Mouse (Mus musculus): Measurements from ENCODE around the gene Lmna.

DNA sequence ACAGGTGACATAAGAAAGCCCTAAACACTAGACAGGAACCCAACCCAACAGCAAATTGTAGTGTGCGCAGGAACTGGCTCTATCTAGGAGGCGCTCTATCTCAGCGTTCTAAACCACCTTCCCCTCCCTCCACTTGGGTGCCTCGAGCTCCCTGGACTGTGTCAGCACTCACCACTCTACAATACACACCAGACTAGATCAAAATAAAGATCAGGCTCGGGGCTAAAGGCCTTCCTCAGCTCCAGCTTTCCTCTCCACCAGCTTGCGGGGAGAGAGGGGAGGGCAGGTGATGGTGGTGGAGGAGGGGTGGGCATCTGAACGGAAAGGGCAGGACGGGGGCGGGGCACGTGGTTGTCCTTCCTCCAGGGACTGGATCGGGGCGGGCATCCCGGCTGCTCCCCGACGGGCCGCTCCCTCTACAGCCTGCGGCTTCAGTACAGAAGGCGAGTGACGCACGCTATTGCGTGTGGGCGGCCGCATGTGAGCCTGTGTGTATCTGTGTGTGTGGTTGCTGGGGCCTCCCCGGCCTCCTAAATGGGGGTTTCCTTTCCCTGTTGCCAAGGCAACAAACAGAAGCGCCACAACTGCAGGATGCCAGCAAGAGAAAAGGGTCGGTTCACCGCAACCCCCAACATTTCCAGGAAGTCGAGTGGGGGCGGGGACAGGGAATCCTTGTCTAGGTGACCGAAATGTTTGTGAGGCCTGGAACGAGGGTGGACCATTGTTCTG, at the start of gene Lmna:
- TF ChIP-seq CTCF (IDR thresholded peaks at IDR 0.05; ENCODE audit: extremely low read depth, insufficient read length, insufficient replicate concordance, low read depth, low read length) (peak; percentile 79; the same call in 1 of the 2 replicates), POLR2A (IDR thresholded peaks at IDR 0.05; ENCODE audit: low read depth, low read length) (peak; percentile 60)

Data from small intestine, adult 2 months (tissue).